Mouse (Mus musculus) cerebellum, adult 11 months (tissue): ENCODE data around the gene Tigd3.

Experiments
- DNase-seq: peaks from one replicate; pipeline ENCODE4 v3.0.0; 2022

The Tigd3 gene

DNA sequence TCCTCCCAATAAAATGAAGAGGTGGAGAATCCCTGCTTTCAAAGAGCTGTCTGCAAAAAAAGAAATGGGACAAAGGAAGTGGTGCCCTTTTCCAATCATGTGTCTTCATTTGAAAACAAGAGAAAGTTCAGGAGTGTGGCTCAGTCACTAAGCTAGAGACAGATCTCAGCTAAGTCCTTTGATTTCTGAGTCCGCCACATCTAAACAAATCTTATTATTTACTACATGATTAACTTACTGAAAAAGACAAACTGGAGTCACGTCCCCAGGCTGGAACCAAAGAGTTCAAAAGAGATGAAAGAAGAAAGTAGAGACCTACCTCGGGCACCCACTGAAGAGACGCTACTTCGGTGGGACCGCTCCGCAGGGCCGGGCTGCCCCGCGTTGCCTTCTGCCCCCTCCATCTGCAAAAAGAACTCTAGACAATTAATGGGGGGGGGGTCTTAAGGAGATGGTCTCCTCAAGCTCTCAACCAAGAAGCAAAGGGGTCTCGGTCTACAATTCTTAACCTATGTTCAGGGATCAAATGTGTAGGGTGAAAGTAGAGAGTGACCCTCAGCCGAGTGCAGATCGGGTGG is 19.5 kb downstream of the Tigd3 start:
- DNase-seq = no peak

DNA sequence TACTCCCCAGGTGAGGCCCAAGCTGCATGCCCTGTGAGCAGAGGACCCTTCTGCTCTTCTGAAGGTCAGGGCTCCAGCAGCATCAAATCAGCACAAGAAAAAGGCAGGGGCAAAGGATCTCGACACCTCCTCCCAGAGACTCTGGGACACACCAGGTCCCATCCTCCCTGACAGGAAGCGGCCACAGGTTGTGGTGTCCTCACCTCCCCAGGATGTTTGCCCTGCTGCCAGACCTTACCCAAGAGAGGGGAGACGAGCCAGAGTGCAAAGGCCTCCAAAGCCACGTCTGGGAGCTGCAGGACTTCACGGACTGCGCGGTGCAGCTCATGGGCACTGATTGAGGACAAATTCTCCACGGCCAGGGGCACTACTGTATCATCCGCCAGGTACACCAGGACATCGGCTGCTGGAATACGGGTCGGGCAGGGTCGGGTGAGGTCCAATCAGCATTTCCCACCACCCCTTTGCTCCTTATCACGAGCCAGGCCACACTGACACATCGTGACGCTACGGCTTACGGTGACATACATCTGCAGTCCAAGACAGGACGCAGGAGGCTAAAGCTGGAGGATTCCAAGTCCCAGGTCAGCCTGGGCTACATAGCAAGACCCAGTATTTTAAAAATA is 20.9 kb downstream of the Tigd3 start:
- no peak for DNase-seq

DNA sequence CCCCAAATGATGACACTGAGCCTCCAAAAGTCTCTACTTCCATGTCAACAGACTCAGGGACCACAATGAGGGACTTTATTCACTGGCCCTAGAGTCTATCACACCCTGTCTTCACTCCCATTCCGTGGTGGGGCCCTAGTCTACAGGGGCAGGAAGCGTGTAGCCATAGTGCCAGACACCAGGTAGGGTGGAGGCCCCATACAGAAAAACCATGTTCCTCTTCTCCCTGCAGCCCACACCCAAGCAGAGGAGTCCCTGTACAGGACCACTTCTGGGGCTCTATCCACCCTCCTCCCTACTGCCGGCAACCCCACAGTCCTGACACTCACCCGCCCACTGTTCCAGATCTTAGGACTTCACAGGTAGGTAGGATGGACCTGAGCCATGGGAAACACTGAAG is 21.4 kb downstream of the Tigd3 start:
- no peak for DNase-seq

DNA sequence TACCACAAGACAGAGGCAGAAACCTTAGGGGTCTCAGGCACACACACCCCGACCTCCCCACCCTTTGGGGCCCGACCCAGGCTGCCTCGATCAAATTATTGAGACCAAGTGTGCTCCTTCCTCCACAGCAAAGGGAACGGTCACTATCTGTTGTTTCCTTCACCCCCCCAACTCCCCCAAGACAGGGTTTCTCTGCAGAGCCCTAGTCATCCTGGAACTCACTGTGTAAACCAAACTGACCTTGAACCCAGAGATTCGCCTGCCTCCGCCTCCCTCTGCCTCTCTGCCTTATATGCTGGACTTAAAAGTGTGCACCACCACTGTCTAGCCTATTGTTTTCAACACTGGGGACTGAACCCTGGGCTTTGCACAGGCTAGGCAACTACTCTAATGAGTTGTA is 22.3 kb downstream of the Tigd3 start:
- no peak for DNase-seq

DNA sequence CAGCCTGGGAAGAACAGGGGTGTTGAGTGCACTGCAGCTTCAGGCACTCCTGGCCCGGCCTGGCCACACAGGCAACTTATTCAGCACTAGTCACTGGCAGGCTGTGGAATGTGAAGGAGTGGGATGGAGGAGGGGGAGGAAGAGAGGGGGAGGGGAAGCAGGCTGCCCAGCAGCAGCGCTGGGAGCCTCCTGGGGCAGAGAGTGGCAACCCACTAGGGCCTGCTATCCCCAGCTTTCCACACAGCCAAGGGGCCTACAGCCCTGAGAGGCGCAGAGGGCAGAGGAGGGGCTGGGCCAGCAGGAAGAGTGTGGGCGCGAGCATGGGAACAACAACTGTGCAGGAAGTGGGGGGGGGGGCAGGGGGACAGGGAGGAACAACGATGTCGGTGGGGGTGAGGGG is 22.7 kb downstream of the Tigd3 start:
- DNase-seq = no peak

DNA sequence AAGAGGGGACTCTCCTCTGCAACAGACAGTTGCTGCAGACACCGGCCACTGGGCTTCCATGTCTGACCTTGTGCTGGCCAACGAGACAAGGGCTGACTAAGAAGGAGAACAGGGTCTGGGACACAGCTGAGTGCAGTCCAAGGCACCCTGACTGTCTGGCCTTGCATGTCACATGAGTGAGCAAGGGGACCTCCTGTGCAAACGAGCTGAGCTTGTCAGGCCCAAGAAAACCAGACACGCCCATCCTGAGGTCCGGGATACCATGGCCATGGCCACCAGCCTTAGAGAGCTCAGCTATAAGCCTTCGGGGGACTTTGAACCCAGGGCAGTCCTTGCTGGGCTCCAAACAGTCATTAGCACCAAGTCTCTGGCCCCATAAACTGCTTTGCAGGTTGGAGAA is 25.9 kb downstream of the Tigd3 start:
- no peak for DNase-seq

DNA sequence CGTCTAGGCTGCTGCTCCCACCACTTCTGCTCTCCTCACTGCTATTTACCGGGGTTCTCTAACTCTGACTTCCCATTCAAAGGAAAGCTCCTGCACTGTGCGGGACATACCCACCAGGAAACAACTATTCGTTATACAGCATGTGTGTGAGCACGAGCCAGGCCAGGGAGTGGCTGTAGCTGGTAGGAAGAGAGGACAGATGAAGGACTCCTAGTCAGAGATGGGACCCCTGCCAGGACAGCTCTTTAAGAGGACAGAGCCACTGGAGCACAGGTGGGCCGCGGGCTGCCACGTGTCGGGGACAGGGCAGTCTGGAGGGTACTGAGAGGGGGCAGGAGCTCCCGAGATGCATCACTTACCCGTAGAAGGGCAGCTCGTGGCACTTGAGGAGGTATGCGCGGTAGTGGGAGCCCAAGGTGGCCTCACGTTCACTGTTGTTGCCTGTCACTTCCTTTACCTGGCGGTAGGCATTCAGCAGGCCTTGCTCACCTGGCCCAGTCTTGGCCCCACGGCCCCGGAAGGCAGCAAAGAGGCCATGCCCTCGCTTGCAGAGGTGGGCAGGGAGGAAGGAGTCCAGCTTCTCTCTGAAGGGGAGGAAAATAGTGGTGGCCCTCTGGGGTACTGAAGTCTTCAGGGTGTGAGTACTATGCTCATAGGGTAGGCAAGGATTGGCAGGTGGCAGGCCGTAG is 29.1 kb downstream of the Tigd3 start:
- no peak for DNase-seq

DNA sequence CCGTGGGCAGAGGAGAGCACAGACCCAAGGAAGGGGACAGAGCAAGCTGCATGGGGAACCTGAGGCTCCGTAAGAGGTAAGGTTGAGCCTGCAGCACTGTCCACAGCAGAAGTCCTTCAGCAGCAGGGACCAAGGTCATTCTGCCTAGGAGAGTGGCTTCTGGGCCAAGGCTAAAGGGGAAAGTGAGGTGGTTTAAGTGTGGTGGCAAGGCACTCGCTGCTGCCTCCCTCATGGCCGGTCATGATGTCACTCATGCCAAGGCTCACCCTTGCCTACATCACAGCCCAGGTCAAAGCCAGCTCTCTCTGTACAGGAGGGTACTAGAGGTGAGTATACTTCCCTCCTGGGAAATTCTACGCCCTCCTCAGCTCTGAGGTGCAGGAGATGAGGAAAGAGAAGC is 30.2 kb downstream of the Tigd3 start:
- DNase-seq = no peak

DNA sequence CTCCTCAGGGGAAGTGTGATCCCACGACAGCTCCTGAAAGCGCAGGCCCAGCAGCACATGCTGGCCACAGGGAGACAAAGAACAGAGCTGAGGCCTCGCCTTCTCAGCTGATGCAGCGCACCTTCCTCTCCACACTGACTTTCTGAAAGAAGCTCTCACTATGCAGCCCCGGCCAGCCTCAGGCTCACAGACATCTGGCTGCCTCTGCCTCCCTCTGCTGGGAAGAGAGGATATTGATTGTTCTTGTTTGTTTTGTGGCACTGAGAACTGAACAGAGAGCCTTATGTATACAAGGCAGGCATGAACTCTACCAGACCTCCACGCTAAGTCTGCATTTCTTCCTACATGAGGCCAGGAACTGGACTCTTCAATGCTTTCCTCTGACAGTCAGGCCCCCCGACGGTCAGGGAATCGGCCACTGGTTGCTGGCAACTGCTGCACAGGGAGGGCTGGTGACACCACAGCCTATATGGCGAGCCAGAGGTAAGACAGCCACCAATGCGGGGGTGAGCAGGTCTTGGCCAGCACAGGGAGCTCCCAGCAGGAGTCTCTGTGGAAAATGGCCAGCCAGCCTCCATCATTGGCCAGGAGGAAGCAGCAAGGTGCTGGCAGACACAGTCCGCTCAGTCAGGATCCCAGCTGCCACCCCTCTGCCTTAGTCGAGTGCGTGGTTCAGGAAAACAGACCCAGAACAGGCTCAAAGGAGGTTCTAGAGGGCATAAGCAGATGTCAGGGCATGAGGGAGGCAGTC is 31.4 kb downstream of the Tigd3 start:
- no peak for DNase-seq

DNA sequence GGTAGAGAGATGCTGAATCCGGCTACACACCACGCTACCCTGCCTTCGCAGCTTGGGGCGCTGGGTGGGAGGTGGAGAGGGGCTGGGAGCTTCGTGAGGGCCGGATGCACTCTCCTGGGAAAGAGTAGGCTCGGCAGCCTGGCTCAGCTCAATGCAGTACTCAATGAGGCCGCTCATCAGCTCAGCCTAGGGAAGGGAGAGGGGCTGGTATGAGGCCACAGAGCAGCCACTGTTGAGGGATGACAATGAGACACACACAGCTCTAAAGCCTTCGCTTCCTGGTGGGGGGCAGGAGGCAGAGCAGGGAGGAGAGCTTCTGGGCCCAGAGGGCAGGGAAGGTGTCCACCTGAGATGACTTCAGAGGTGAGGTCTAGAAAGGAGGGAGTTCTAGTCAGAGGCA is 37.3 kb downstream of the Tigd3 start:
- DNase-seq = no peak

DNA sequence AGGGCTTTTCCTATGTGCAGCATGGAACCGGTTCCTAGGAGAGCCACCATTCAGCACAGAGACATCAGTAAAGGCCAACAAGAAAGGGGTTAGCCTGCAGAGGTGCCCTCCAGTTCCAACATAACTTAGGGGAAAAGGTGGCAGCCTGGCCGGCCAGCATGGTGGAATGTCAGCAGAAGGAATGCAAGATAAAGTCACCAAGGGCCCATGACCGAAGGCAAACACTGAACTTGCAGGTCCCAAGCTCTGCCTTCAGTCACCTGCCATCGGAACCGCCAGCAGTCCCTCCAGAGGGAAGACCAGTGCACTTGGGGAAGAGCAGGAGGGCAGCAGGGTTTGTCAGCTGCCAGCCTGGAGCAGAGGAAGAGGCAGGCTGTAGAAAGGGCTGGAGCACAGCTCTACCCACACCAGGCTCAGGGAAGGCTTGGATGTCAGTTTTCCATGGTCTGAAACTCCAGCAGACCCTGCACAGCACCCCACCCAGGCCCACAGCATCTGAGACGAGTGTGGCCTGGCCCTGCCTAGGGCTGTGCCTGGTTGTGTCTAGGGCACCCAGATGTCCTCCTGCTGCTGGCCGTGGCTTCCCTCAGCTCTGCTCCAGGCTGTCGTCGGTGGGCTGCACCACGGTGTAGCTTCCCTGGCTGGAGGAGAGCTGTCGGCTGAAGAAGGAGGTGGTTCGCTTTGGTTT is 41.8 kb downstream of the Tigd3 start:
- no peak for DNase-seq

DNA sequence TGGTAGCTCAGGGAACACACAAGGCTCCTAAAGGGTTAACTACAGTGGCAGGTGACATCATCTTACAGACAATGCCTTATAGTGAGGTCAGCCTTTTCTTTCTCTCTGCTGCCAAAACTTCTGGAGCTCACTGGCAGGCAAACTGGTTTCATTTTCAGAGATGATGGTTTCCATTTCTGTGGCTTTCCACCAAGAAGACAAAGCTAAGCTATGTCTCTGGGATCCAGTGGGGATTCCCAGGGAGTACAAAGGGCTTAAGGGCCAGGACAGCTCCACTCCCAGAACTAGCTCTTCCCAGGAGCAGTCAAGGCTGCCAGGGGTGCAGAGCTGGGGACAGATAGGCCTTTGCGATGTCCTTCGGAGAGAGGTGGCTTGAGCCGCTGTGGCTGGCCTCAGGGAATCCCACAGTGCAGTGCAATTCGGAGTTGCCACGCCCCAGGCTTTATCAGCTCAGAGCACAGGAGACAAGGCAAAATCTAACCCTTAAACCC is 42.4 kb downstream of the Tigd3 start:
- no peak for DNase-seq

DNA sequence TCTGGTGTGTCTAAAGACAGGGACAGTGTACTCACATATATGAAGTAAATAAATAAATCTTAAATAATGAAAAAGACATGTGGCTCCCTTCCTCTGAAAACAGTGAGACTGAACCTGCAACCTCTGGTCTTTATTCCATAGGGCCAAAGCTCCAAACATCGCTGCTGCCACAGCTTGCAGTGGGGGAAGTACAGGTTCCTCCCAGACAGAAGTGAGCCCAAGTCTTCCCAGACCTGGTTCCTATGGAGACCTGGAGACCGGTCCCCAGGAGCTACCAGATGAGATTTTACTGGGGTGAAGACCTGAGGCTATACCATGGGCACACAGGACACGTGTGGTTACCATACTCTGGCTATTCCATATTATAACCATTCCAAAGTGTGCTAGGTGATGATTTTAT is 43.1 kb downstream of the Tigd3 start:
- no peak for DNase-seq

DNA sequence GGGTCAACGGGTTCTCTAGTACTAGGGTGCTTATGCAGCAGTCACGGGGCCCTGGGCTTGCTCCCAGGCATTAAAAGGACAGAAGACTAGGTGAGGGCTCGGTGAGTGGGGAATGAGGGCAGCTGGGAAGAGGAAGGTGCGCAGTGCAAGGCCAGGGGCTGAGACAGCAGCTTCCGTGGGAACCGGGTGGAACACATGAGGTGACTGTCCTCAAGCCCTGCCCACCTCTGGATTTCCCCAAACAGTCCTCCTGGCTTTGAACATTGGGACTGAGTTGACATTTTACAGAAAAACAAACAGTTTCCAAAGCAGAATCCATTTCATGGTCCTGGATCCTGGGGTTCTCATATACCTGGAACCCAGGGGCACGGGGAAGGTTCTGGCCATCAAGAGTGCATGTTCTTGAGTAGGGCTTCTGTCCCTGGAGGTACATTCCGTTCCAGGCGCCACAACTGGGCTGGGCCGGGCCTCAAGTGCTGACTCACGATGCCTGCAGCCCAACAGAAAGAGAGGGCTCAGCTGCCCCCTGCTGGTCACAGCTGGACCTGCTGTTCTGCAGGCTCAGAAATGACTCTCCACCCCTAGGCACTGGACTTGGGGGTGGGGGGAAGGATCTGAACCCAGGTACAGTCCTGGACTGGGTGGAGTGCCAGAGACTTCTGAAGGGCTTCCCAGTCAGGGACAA is 44.0 kb downstream of the Tigd3 start:
- peak; percentile 92 for DNase-seq

DNA sequence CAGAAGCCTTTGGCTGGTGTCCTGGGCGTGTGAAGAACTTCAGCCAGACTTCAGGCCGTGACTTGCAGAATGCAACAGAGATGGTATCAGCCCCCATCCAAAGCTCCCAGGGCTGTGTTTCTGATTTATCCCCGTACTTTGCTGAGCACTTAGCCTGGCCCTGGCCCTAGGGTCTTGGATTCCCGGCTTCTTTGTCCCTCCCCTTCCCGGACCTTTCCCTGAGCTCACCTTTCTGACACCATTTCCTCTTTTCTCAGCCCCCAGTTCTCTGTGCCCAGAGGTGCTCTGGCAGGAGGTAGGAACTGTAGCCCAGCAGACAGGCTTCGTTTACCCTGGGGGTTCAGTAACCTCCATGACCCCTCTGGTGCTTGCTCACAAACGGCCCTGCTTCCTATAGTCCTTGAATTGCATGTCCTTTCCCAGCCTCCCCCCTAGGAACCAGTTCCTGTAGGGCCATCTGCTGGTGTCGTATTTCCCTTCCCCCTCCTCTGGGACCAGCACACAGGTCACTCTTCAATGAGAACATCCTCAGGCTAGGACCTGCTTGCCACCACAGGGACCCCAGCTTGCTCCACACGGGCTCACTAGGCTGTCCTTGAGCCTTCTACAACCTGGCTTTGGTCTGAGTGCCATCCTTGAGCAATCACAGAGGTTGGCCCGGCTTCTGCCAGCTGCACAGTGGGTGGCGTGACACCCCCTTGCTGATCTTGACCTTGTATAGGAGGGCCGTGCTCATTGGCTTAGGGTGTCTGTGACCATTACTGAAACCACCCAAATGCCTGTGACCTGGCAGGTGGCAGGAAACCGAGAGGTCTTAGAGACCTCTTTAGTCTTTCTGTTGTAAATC is 44.9 kb downstream of the Tigd3 start:
- DNase-seq = peak; percentile 62

DNA sequence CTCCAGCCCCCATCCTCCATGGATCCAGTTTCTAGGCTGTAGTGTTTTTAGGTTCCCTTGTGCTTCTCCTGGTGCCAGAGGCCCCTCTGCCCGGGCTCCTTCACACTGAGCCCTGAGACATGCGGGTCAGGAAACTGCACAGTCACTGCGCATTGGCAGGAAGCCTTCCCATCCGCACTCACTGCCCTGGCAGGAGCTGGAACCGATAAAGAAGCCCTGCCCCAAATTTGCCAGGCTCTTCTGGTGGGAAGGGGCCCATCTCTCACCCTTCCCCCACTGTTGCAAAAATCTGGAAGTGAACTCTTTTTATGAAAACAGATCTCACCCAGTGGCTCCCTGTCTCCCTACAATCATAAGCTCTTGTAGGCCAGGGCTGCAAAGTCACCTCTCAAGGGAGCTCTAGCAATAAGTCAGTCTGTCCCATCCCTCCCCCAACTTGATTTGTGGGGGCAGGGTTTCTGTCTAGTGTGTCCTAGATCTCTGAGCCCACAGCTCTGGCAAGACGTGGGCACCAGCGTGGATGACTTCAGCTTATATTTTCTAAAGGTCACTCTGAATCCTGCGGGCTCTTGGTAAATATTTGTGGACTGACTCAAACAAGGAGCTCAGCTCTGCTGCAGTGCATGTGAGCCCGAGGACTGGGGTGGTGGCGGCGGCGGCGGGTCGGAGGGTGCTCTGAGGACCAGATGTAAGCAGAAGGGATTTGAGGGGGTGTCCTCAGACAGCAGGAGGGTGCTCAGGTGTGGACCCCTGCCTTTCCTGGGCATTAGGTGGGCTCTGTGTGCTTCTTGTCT is 45.7 kb downstream of the Tigd3 start:
- DNase-seq = peak; percentile 72

DNA sequence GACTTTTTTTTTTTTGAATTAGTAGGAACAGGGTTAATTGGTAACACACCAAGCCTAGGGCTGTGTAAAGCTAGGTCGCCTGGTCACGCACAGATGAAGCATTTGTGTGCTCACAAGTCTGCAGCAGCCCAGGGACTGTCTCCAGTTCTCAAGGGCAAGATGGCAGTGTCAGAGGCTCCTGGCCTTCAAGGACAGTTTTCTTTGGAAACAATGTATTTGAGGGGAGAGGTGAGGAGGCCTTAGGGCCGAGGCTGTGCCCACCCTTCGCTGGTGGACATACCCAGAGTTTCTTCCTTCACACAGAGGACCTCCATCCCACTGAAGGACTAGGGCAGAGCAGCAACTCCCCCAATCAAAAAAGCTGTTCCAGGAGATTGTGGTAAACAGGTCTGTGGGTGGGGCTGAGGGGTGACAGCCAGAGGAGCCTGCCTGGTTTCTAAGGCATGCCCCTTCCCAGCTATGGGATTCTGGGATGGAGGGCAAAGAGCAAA is 46.6 kb downstream of the Tigd3 start:
- DNase-seq = peak; percentile 51

DNA sequence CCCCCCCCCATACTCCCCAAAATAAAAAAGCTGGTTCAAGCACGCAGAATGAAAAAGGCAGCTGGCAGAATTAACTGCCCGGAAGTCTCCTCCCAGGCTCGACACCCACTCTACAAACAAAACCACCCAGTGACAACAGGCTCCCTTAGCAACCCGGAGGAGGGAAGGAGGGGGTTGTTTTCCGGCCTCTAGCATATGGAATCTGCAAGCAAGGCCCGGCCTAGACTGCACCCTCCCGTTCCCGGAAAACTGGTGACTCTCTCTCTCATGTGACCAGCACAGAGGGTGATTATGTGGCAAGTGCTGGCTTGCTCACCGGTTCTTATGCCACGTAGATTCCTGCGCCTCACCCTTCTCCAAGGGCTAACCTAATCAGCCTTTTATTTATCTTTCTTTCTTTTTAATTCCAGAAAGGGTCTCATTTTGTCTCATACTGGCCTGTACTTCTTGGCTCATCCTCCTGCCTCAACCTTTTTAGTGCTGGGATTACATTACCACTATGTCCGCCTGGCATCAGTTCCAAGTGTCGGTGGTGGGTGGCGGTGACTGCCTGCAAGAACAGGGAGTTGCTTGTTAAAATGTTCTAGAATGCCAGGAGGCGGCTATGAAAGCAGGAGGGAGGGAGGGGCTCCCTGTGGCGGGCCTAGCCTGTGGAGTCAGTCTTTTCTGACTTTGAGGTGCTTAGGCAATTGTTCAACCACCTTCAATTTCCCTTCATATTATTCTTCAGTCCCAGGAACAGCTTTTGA is 47.2 kb downstream of the Tigd3 start:
- peak; percentile 86 for DNase-seq

DNA sequence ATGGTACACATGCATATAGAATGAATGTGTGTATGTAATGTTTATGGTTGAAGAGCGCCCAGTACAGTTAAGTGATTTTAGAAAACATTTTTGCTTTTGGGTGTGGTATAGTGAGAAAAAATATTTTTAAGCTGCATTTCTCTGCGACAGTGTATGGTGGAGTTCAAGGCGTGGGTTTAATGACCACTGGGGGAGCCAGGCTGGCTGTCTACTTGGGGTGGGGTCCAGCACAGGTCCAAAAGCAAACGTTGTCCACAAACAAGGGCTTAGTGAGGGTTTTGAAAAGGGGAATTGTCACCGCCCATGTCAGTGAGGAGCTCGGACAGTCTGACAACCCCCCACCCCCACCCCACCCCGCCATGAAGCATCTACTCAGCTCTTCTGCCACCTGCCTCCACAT is 47.8 kb downstream of the Tigd3 start:
- peak; percentile 54 for DNase-seq
